Mouse (Mus musculus) stomach, embryonic 16.5 days (tissue): ENCODE results near the gene Ppp1r3f. TPM values are rescaled to one million over a fixed set of nuclear protein-coding genes. Genes with fewer than 3 reads are reported as not detected.

Experiments used
- ATAC-seq: fragments of 200-750 bp; cut with Nextera tagmentation; 2 replicates; pipeline ENCODE4 v1.8.0; 2017; ENCODE audit warnings: moderate number of reproducible peaks, moderate TSS enrichment; ENCODE audit not compliant: insufficient read depth, low FRiP score
- H3K27ac ChIP-seq: fragments of 300-500 bp; sonication (generic); 2 replicates; pipeline ENCODE4 v1.5.1; 2014; ENCODE audit warnings: low read length
- H3K27me3 ChIP-seq: fragments of 300-500 bp; sonication (generic); 2 replicates; pipeline ENCODE4 v1.6.1; 2014; ENCODE audit warnings: low read length, control low read depth, mixed read lengths; ENCODE audit not compliant: control insufficient read depth, insufficient read depth
- H3K36me3 ChIP-seq: fragments of 300-500 bp; sonication (generic); 2 replicates; pipeline ENCODE4 v1.6.1; 2014; ENCODE audit warnings: low read length; ENCODE audit not compliant: control insufficient read depth, insufficient read depth
- H3K4me1 ChIP-seq: fragments of 300-500 bp; sonication (generic); 2 replicates; pipeline ENCODE4 v1.6.1; 2014; ENCODE audit warnings: low read length, control low read depth, mixed read lengths; ENCODE audit not compliant: control insufficient read depth, insufficient read depth
- H3K4me2 ChIP-seq: fragments of 300-500 bp; sonication (generic); 2 replicates; pipeline ENCODE4 v1.6.1; 2014; ENCODE audit warnings: low read depth, low read length, mixed read lengths
- H3K4me3 ChIP-seq: fragments of 300-500 bp; sonication (generic); replicated peaks from 2 replicates; pipeline ENCODE4 v1.5.1; 2014; ENCODE audit warnings: mild to moderate bottlenecking, low read length
- H3K9ac ChIP-seq: fragments of 300-500 bp; sonication (generic); 2 replicates; pipeline ENCODE4 v1.6.1; 2014; ENCODE audit warnings: low read length
- H3K9me3 ChIP-seq: fragments of 300-500 bp; sonication (generic); replicated peaks from 2 replicates; pipeline ENCODE4 v1.6.1; 2016; ENCODE audit warnings: low read length, control low read depth; ENCODE audit not compliant: control insufficient read depth
- WGBS: fragments of 180-500 bp; shearing (Covaris S2); extraction: QIAGEN DNeasy Blood & Tissue Kit; methylation state at CpG from one replicate; pipeline ENCODE4 v1.1.7; 2014; 5-methylcytosine and 5-hydroxymethylcytosine counted together
- polyA plus RNA-seq: library from polyadenylated mRNA; unstranded; fragments of >200 nt; fragmentation: Nextera tagmentation; extraction: Ambion mirVana; gene quantifications from 2 replicates; pipeline ENCODE4 v1.2.1, GENCODE M21; 2015

The Ppp1r3f gene
- polyA plus RNA-seq, 1 experiment from 2014 or later = 1.4 TPM

- Histone ChIP-seq H3K9ac (no peak overlapping the region), H3K9me3 (no peaks in the 10 kb centered on the region), H3K27me3 (no peaks in the 10 kb centered on the region), H3K4me2 (no peak overlapping the region), H3K4me1 (peaks cover 2% of the 10 kb centered on the region; the same call in 1 of the 2 replicates), H3K36me3 (no peaks in the 10 kb centered on the region), H3K27ac (no peak overlapping the region), H3K4me3 (no peak overlapping the region)
- ATAC-seq = no peak
- WGBS = 71% methylated on average over 9 of the region's 9 CpGs
Observed at GRCm38 (mm10) chrX:7567491-7567890, 6.6 kb downstream of the Ppp1r3f start.

DNA sequence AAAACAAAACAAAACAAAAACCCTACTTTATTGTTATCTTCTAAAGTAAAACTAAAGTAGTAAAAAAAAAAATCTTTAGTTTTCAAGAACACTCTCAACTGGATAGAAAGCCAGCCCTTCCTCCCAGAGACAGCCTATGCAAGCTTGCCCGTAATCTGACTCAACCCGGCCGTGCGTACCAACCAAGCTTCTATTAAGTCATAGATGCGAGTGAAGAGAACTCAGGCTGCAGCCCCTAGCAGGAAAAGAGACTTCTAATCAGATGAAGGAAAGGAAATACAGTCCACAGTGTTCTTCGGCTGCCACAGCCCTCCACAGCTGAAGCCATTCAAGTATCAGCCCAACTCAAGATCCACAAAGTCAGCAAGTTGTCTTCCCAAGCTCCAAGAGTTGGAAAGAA lies 7.7 kb downstream of the Ppp1r3f start:
- WGBS = 85% methylated on average over 6 of the region's 6 CpGs
- no peaks in the 10 kb centered on the region for H3K9me3 ChIP-seq
- H3K4me2 ChIP-seq = no peak overlapping the region
- H3K27ac ChIP-seq = no peak overlapping the region
- H3K4me3 ChIP-seq = no peak overlapping the region
- H3K27me3 ChIP-seq = no peaks in the 10 kb centered on the region
- H3K36me3 ChIP-seq = no peaks in the 10 kb centered on the region
- no peak overlapping the region for H3K9ac ChIP-seq
- no peak for ATAC-seq
- H3K4me1 ChIP-seq = no peaks in the 10 kb centered on the region

- Histone ChIP-seq H3K4me1 (no peaks in the 10 kb centered on the region), H3K27me3 (no peaks in the 10 kb centered on the region), H3K36me3 (no peaks in the 10 kb centered on the region), H3K27ac (no peak overlapping the region), H3K9ac (no peak overlapping the region), H3K9me3 (no peaks in the 10 kb centered on the region), H3K4me3 (no peak overlapping the region), H3K4me2 (no peak overlapping the region)
- WGBS = 29% methylated on average over 2 of the region's 2 CpGs
- ATAC-seq = no peak
Observed at GRCm38 (mm10) chrX:7563076-7563475, 11.0 kb downstream of the Ppp1r3f start.

GRCm38 (mm10) chrX:7553474-7553873 lies 20.6 kb downstream of the Ppp1r3f start:
- Histone ChIP-seq H3K4me3 (no peak overlapping the region), H3K9ac (no peak overlapping the region), H3K4me1 (no peaks in the 10 kb centered on the region), H3K27ac (no peak overlapping the region), H3K27me3 (no peaks in the 10 kb centered on the region), H3K36me3 (no peaks in the 10 kb centered on the region), H3K4me2 (no peak overlapping the region), H3K9me3 (no peaks in the 10 kb centered on the region)
- WGBS = 92% methylated on average over 4 of the region's 4 CpGs
- no peak for ATAC-seq

GRCm38 (mm10) chrX:7524961-7525360 lies 49.1 kb downstream of the Ppp1r3f start:
- H3K4me1 ChIP-seq = no peaks in the 10 kb centered on the region
- no peak overlapping the region for H3K4me3 ChIP-seq
- 38% methylated on average over 3 of the region's 3 CpGs for WGBS
- H3K4me2 ChIP-seq = no peak overlapping the region
- H3K9ac ChIP-seq = no peak overlapping the region
- no peak overlapping the region for H3K27ac ChIP-seq
- no peaks in the 10 kb centered on the region for H3K36me3 ChIP-seq
- H3K9me3 ChIP-seq = no peaks in the 10 kb centered on the region
- H3K27me3 ChIP-seq = no peaks in the 10 kb centered on the region
- ATAC-seq = no peak

Other genes with a start within 250 kb of the Ppp1r3f start
- 0.46 and 0.56 TPM in 2 replicates for gene Usp27x, start 198.5 kb downstream of the Ppp1r3f start, polyA plus RNA-seq
- gene Foxp3, start 639 bp downstream of the Ppp1r3f start, polyA plus RNA-seq = 0.16 TPM in 1 of 2 replicates, not detected in the other
- gene Ccdc22, start 31.2 kb upstream of the Ppp1r3f start, polyA plus RNA-seq = 28.5 and 29.6 TPM in 2 replicates
- gene Cacna1f, start 32.8 kb upstream of the Ppp1r3f start, polyA plus RNA-seq = 0.05 TPM in 1 of 2 replicates, not detected in the other
- gene Syp, start 64.2 kb upstream of the Ppp1r3f start, polyA plus RNA-seq = 9.8 and 10.3 TPM in 2 replicates
- gene Prickle3, start 83.0 kb upstream of the Ppp1r3f start, polyA plus RNA-seq = 11.1 and 12.7 TPM in 2 replicates
- 233 and 283 TPM in 2 replicates for gene Plp2, start 97.1 kb upstream of the Ppp1r3f start, polyA plus RNA-seq
- 0.80 and 0.87 TPM in 2 replicates for gene Magix, start 107.0 kb upstream of the Ppp1r3f start, polyA plus RNA-seq
- 37.9 and 38.4 TPM in 2 replicates for gene Gpkow, start 122.8 kb upstream of the Ppp1r3f start, polyA plus RNA-seq
- 36.5 and 36.7 TPM in 2 replicates for gene Wdr45, start 140.1 kb upstream of the Ppp1r3f start, polyA plus RNA-seq
- not detected in 2 replicates for gene Gm45208, start 148.0 kb upstream of the Ppp1r3f start, polyA plus RNA-seq
- gene Praf2, start 154.2 kb upstream of the Ppp1r3f start, polyA plus RNA-seq = 59.4 and 63.1 TPM in 2 replicates
- gene Ccdc120, start 176.6 kb upstream of the Ppp1r3f start, polyA plus RNA-seq = 17.9 and 18.2 TPM in 2 replicates
- 21.7 and 25.2 TPM in 2 replicates for gene Tfe3, start 188.3 kb upstream of the Ppp1r3f start, polyA plus RNA-seq
- 42.4 and 47.8 TPM in 2 replicates for gene Gripap1, start 215.5 kb upstream of the Ppp1r3f start, polyA plus RNA-seq
- gene Kcnd1, start 248.0 kb upstream of the Ppp1r3f start, polyA plus RNA-seq = 1.7 and 2.0 TPM in 2 replicates